Mouse (Mus musculus) cortical plate, adult 2 months (tissue): ENCODE measurements around the gene Abi3.

Experiments used
- CTCF ChIP-seq: fragments of 200-500 bp; IDR thresholded peaks from 2 replicates; pipeline ENCODE4 v1.5.1; 2011; ENCODE audit warnings: mild to moderate bottlenecking, control low read depth, low read length; ENCODE audit not compliant: insufficient read depth; ENCODE audit errors: extremely low read depth
- POLR2A ChIP-seq: fragments of 200-500 bp; IDR thresholded peaks from 2 replicates; pipeline ENCODE4 v1.6.1; 2011; ENCODE audit warnings: mild to moderate bottlenecking, low read length, control low read depth; ENCODE audit not compliant: insufficient read depth; ENCODE audit errors: extremely low read depth

- no peak for TF ChIP-seq CTCF
- TF ChIP-seq POLR2A: no peak
Measured at GRCm38 (mm10) chr11:95831276-95831619, 11.0 kb downstream of the Abi3 start.
